Mouse (Mus musculus) heart, postnatal 0 days (tissue): ENCODE data around the gene Gpr155.

Experiments used
- CTCF ChIP-seq: IDR thresholded peaks from 2 replicates; pipeline ENCODE4 v1.5.1; 2016; ENCODE audit warnings: antibody characterized with exemption, control low read depth, low read depth
- EP300 ChIP-seq: IDR thresholded peaks from 2 replicates; pipeline ENCODE4 v1.6.1; 2016; ENCODE audit warnings: antibody characterized with exemption, low read depth

DNA sequence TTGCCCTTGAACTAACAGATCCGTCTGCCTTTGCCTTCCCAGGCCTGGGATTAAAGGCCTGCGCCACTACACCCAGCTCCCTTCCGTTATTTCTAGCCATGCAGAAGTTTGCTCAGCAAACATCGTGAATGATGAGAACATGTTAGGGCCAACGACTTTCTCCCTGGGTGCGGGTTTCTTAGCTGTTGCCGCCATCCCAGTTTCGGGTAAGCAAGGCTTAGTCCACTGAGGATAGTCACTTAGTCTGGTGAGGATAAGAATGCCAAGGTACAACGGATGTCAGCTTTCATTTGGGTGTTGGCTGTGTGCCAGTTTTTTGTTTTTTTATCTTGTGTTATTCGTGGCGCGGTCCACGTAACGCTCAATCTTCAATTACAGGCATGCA is 73.3 kb downstream of the Gpr155 start:
- TF ChIP-seq CTCF, result no peak
- TF ChIP-seq EP300, result no peak
